Mouse (Mus musculus): ENCODE measurements around the gene Il1b. TPM values are rescaled to one million over a fixed set of nuclear protein-coding genes. Genes with fewer than 3 reads are reported as not detected.
A peak's percentile ranks its signal among the peaks of the same experiment; 100 is the strongest.

The Il1b gene
- polyA plus RNA-seq, 1 experiment: 0.46 TPM

DNA sequence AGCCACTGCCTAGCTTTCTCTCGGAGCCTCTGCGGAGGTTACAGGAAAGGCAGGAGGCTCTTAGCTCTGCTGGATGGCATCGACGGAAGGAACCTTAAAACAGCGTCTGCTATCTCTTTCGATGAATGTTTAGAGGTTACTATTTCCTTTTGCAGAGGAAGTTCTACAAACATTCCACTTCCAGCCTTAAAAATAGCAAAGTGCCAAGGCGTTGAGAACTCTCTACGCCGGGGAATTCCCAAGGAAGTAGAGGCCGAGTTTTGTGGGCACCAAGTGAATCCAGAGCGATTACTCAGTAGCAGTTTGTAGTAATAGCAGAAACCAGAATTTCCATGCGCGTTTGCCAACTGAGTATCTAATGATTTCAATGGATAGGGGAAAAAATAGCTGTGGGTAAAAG lies 40.4 kb downstream of the Il1b start:
- no peaks in the 10 kb centered on the region for H3K4me1 ChIP-seq (ENCODE audit: control insufficient read depth, insufficient read depth, low read length)
- H3K4me3 ChIP-seq (ENCODE audit: insufficient read depth, low read length): no peak overlapping the region
- H3K27ac ChIP-seq (ENCODE audit: insufficient read depth, low read length): no peak overlapping the region
- TF ChIP-seq CTCF (IDR thresholded peaks at IDR 0.05; ENCODE audit: extremely low read depth, insufficient read depth, low read length): no peak
- no peak for TF ChIP-seq POLR2A (IDR thresholded peaks at IDR 0.05; ENCODE audit: extremely low read depth, insufficient read depth, low read length)

DNA sequence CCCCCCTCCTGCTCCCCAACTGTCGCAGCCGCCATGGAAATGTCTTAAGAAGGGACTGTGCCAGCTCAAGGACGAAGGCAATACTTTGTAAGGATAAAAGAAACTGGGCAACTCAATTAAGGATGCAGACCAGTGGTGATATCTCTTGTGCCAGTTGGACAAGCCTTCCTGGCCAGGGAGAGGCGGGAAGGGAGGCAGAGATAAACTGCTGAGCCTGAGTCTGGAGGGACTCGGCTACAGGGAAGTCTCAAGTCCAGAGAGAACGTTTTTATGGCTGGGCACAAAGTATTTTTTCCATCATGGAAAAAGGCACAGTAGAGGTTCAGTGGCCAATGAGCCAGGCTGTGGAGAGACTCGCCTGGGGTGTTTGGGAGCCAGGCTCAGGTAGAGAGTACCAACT lies 40.9 kb downstream of the Il1b start:
- H3K4me3 ChIP-seq (ENCODE audit: insufficient read depth, low read length): no peak overlapping the region
- H3K27ac ChIP-seq (ENCODE audit: insufficient read depth, low read length): no peak overlapping the region
- TF ChIP-seq POLR2A (IDR thresholded peaks at IDR 0.05; ENCODE audit: extremely low read depth, insufficient read depth, low read length) (no peak), CTCF (IDR thresholded peaks at IDR 0.05; ENCODE audit: extremely low read depth, insufficient read depth, low read length) (no peak)
- H3K4me1 ChIP-seq (ENCODE audit: control insufficient read depth, insufficient read depth, low read length): no peaks in the 10 kb centered on the region

- Histone ChIP-seq H3K27ac (ENCODE audit: insufficient read depth, low read length) (no peak overlapping the region), H3K4me3 (ENCODE audit: insufficient read depth, low read length) (no peak overlapping the region), H3K4me1 (ENCODE audit: control insufficient read depth, insufficient read depth, low read length) (no peaks in the 10 kb centered on the region)
- TF ChIP-seq CTCF (IDR thresholded peaks at IDR 0.05; ENCODE audit: extremely low read depth, insufficient read depth, low read length) (no peak), POLR2A (IDR thresholded peaks at IDR 0.05; ENCODE audit: extremely low read depth, insufficient read depth, low read length) (no peak)
These were observed 42.7 kb downstream of the Il1b start for GRCm38 (mm10) chr2:129328238-129328637.

DNA sequence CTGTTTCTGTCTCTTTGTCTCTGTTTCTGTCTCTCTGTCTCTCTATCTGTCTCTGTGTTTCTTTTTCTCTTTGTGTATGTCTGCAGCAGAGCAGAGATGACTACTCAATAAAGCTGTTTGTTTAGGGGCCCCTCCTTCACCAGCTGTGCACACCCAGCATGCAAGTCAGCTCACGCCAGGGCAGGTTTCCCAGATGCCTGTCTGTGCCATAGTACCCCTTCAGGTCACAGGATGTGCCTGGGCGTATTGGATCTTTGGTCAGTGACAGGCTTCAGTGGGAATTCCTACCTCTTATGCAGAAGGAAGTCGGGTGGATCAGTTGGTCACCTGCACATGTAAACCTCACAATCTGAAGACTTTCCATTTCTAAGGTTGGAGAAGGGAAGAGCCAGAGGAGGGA lies 46.7 kb downstream of the Il1b start:
- TF ChIP-seq CTCF (IDR thresholded peaks at IDR 0.05; ENCODE audit: extremely low read depth, insufficient read depth, low read length): no peak
- Histone ChIP-seq H3K27ac (ENCODE audit: insufficient read depth, low read length) (no peak overlapping the region), H3K4me3 (ENCODE audit: insufficient read depth, low read length) (no peak overlapping the region), H3K4me1 (ENCODE audit: control insufficient read depth, insufficient read depth, low read length) (no peaks in the 10 kb centered on the region)

GRCm38 (mm10) chr2:129322117-129322635 lies 48.8 kb downstream of the Il1b start:
- Histone ChIP-seq H3K4me3 (ENCODE audit: insufficient read depth, low read length) (no peak overlapping the region), H3K27ac (ENCODE audit: insufficient read depth, low read length) (no peak overlapping the region), H3K4me1 (ENCODE audit: control insufficient read depth, insufficient read depth, low read length) (no peaks in the 10 kb centered on the region)
- TF ChIP-seq CTCF (IDR thresholded peaks at IDR 0.05; ENCODE audit: extremely low read depth, insufficient read depth, low read length) (no peak), POLR2A (IDR thresholded peaks at IDR 0.05; ENCODE audit: extremely low read depth, insufficient read depth, low read length) (no peak)

DNA sequence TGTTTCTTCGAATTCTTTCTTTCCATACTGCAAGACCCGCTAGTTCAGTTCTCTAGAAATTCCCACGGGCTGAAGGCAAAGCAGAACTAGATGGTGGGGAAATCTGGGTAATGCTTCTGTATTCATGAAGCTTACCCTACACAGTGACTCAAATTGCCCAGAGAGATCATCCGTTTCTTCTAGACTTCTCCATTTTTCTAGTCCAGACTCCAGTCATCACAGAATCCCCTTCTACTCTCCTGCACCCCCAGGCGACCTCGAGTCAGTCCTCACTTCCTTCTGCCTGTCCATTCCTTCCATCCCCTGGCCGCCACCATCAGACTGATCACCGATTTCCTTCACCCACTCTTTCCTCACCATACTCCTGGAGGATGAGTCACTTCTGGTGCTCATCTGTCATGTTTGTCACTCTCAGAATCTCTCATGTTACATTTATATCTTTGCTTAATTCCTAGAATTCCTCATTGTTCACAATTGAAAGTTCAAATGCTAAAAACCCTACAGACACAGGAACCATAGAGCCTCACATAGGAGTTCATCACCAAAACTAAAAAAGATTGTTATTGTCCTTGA lies 50.8 kb downstream of the Il1b start:
- no peaks in the 10 kb centered on the region for H3K4me1 ChIP-seq (ENCODE audit: control insufficient read depth, insufficient read depth, low read length)
- TF ChIP-seq POLR2A (IDR thresholded peaks at IDR 0.05; ENCODE audit: extremely low read depth, insufficient read depth, low read length) (no peak), CTCF (IDR thresholded peaks at IDR 0.05; ENCODE audit: extremely low read depth, insufficient read depth, low read length) (no peak)
- H3K27ac ChIP-seq (ENCODE audit: insufficient read depth, low read length): 0 out of 2 replicates have a peak overlapping the region, but pooled peaks have one; percentile 60
- H3K4me3 ChIP-seq (ENCODE audit: insufficient read depth, low read length): no peak overlapping the region

DNA sequence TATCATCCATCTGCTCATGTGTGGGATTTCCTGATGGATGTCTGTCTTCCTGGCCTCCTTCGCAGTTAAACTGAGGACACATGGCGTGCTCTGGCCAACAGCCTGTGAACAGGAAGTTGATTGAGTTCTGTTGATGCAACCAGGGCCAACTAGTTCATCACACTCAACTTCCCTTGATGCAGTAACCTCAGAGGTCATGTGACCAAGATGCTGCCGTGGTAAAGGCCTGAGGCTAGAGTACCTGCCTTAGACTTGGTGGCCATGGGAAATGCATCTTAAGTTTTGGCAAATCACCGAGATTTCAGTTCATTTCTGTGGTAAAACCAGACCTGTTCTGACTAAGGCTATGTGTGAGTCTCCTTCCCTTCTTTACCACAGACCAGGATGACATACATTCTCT lies 55.1 kb downstream of the Il1b start:
- Histone ChIP-seq H3K27ac (ENCODE audit: insufficient read depth, low read length) (no peak overlapping the region), H3K4me1 (ENCODE audit: control insufficient read depth, insufficient read depth, low read length) (no peaks in the 10 kb centered on the region), H3K4me3 (ENCODE audit: insufficient read depth, low read length) (no peak overlapping the region)
- no peak for TF ChIP-seq POLR2A (IDR thresholded peaks at IDR 0.05; ENCODE audit: extremely low read depth, insufficient read depth, low read length)
- TF ChIP-seq CTCF (IDR thresholded peaks at IDR 0.05; ENCODE audit: extremely low read depth, insufficient read depth, low read length): no peak

DNA sequence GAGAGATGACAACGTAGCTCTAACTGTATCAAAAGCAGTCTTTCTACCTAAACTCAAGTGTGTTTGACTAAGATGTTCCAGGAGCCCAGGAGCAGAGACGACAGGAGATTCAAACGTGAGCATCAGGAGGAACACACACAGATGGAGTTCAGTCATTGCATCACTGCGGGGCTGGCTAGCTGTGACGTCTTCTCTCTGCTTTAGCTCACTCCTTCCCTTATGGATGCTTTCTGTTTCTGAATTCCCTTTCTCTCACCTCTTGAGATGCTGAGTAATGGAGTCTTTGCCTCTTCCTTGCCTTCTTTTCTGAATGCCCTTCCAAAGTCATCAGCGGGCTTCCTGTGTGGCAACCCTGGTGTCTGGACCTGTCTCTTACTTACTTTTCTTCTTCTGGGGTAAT lies 56.1 kb downstream of the Il1b start:
- no peaks in the 10 kb centered on the region for H3K4me1 ChIP-seq (ENCODE audit: control insufficient read depth, insufficient read depth, low read length)
- H3K4me3 ChIP-seq (ENCODE audit: insufficient read depth, low read length): no peak overlapping the region
- no peak overlapping the region for H3K27ac ChIP-seq (ENCODE audit: insufficient read depth, low read length)
- TF ChIP-seq POLR2A (IDR thresholded peaks at IDR 0.05; ENCODE audit: extremely low read depth, insufficient read depth, low read length) (no peak), CTCF (IDR thresholded peaks at IDR 0.05; ENCODE audit: extremely low read depth, insufficient read depth, low read length) (no peak)

Other genes with a start within 250 kb of the Il1b start
- gene Chchd5, start 241.4 kb downstream of the Il1b start, polyA plus RNA-seq (2012; rRNA removed): 16.0 and 17.4 TPM in 2 replicates
- gene Slc20a1, start 172.4 kb downstream of the Il1b start, polyA plus RNA-seq (2012; rRNA removed): 141 and 153 TPM in 2 replicates
- 0.26 and 0.50 TPM in 2 replicates for gene Ckap2l, start 73.9 kb downstream of the Il1b start, polyA plus RNA-seq (2012; rRNA removed)
- gene Il1a, start 61.2 kb downstream of the Il1b start, polyA plus RNA-seq (2012; rRNA removed): 1.2 and 1.4 TPM in 2 replicates
- 0.08 TPM in 1 of 2 replicates, not detected in the other for gene F830045P16Rik, start 165.5 kb upstream of the Il1b start, polyA plus RNA-seq (2012; rRNA removed)
- 314 and 333 TPM in 2 replicates for gene Sirpa, start 221.7 kb upstream of the Il1b start, polyA plus RNA-seq (2012; rRNA removed)